Mouse (Mus musculus): ENCODE measurements around the gene Elmo1. TPM values are rescaled to one million over a fixed set of nuclear protein-coding genes. Genes with fewer than 3 reads are reported as not detected.
A peak's percentile ranks its signal among the peaks of the same experiment; 100 is the strongest.

Elmo1 gene
- polyA plus RNA-seq, 1 experiment from 2014 or later, result 34.9 TPM

GRCm38 (mm10) chr13:20327064-20327463 is 236.7 kb downstream of the Elmo1 start:
- 95% methylated on average over 4 of the region's 4 CpGs for WGBS
- Histone ChIP-seq H3K4me3 (no peak overlapping the region), H3K27ac (replicated peaks) (no peak overlapping the region), H3K4me2 (replicated peaks) (no peak overlapping the region), H3K9ac (replicated peaks) (no peak overlapping the region), H3K4me1 (no peaks in the 10 kb centered on the region), H3K9me3 (no peaks in the 10 kb centered on the region), H3K27me3 (no peaks in the 10 kb centered on the region), H3K36me3 (no peaks in the 10 kb centered on the region)
- no peak for ATAC-seq (replicated peaks)

GRCm38 (mm10) chr13:20327975-20328374 is 237.6 kb downstream of the Elmo1 start:
- H3K27me3 ChIP-seq, result no peaks in the 10 kb centered on the region
- no peak overlapping the region for H3K4me3 ChIP-seq
- H3K9me3 ChIP-seq, result no peaks in the 10 kb centered on the region
- H3K36me3 ChIP-seq, result no peaks in the 10 kb centered on the region
- no peak for ATAC-seq (replicated peaks)
- H3K4me1 ChIP-seq, result no peaks in the 10 kb centered on the region
- WGBS, result 51% methylated on average over 3 of the region's 3 CpGs
- no peak overlapping the region for H3K4me2 ChIP-seq (replicated peaks)
- H3K27ac ChIP-seq (replicated peaks), result no peak overlapping the region
- no peak overlapping the region for H3K9ac ChIP-seq (replicated peaks)

DNA sequence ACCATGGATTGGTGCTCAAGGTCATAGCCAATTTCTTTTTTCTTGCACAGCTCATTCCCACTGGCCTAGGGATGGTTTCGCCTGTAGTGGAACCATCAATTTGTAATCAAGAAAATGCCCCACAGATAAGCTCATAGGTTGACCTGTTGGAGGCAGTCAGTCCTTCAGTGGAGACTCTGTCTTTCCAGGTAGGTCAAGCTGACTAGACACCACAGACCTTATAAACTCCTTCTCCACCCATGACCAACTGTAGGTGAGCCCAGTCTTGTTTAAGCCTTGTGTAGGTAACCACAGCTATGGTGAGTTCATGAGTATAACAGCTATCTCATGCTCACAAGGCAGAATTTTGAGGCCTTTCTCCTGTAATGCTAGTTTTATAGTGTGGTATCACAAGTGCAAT is 238.3 kb downstream of the Elmo1 start:
- Histone ChIP-seq H3K9ac (replicated peaks) (no peak overlapping the region), H3K4me1 (no peaks in the 10 kb centered on the region), H3K9me3 (no peaks in the 10 kb centered on the region), H3K27me3 (no peaks in the 10 kb centered on the region), H3K4me2 (replicated peaks) (no peak overlapping the region), H3K27ac (replicated peaks) (no peak overlapping the region), H3K4me3 (no peak overlapping the region), H3K36me3 (no peaks in the 10 kb centered on the region)
- WGBS, result 95% methylated on average over 1 of the region's 1 CpGs
- ATAC-seq (replicated peaks), result no peak

- H3K27ac ChIP-seq (replicated peaks), result 0 out of 2 replicates have a peak overlapping the region, but pooled peaks have one; percentile 23
- H3K4me3 ChIP-seq, result no peak overlapping the region
- H3K4me2 ChIP-seq (replicated peaks), result no peak overlapping the region
- WGBS, result 80% methylated on average over 7 of the region's 7 CpGs
- ATAC-seq (replicated peaks), result no peak; the same call in 1 of the 2 replicates
- H3K4me1 ChIP-seq, result no peaks in the 10 kb centered on the region
- no peaks in the 10 kb centered on the region for H3K27me3 ChIP-seq
- no peak overlapping the region for H3K9ac ChIP-seq (replicated peaks)
- H3K9me3 ChIP-seq, result no peaks in the 10 kb centered on the region
- H3K36me3 ChIP-seq, result no peaks in the 10 kb centered on the region
Observed at GRCm38 (mm10) chr13:20330954-20331353, 240.6 kb downstream of the Elmo1 start.

DNA sequence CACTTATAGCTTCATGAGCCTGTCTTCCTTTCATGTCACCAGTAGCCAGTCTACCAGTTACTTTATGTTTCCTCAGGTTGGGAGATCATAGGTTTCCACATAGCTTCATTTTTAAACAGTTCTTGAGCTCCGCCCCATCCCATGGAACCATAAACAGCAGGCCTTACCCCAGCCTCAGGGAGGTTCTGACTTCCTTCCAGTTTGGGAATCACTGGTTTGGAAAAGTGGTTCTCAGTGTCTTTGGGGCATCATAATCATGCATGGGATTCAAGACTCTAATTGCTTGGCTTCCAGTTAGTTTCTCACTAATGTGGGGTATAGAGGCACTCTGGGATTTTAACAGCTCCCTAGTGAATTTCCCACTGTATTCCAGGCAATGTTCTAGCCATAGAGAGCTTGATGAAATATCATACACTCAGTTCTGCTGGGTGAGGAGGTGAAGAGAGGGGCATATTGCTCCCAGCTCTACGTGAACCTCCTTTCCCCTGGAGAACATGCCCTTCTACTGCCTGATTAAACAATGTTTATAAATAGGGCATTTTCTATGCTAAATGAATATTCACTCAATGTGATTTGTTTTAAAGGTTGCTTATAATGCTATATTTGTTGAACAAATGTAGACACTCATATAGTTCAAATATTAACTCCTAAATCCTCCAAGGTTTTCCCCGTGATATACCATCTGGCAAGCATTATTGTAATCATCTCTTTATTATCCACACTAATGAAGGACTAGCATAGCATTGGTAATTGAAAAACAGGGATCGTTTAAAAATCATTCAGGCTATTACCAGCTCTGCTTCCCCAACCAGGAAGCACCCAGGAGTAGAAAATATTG is 244.9 kb downstream of the Elmo1 start:
- Histone ChIP-seq H3K9ac (replicated peaks) (no peak overlapping the region), H3K4me3 (no peak overlapping the region), H3K4me1 (no peaks in the 10 kb centered on the region), H3K9me3 (no peaks in the 10 kb centered on the region), H3K4me2 (replicated peaks) (no peak overlapping the region), H3K36me3 (no peaks in the 10 kb centered on the region), H3K27ac (replicated peaks) (no peak overlapping the region), H3K27me3 (no peaks in the 10 kb centered on the region)
- ATAC-seq (replicated peaks), result no peak
- 66% methylated on average over 4 of the region's 4 CpGs for WGBS

DNA sequence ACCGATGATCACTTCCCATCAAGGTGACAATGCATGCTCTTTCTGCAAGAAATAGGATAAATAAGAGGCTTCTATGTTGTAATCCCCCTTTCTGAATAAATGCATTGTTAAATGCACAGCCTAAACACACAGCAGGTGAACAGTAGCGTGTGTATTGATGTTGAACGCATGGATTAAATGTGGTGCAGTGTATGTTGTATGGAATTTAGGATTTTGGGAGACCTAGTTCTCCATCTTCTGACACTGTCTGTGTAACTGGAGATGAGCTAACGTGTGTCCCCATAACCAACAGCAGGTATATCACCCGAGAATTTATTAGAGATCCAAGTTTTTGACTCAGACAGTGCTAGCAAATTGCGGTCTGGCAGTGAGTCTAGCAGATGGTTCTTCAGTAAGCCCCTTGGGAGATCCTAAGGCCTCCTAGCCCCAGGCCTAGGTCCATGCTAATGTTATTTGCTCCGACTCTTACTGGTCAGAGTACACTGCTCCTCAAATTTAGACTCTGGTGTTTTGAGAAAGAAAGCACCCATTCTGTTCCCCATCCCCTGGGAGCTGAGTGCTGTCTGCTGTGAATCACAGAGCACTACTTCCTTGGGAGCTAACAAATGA is 245.6 kb downstream of the Elmo1 start:
- WGBS, result 74% methylated on average over 7 of the region's 7 CpGs
- H3K9ac ChIP-seq (replicated peaks), result no peak overlapping the region
- H3K27me3 ChIP-seq, result no peaks in the 10 kb centered on the region
- no peak overlapping the region for H3K4me2 ChIP-seq (replicated peaks)
- no peaks in the 10 kb centered on the region for H3K9me3 ChIP-seq
- no peak for ATAC-seq (replicated peaks)
- H3K4me3 ChIP-seq, result no peak overlapping the region
- H3K27ac ChIP-seq (replicated peaks), result no peak overlapping the region
- no peaks in the 10 kb centered on the region for H3K36me3 ChIP-seq
- no peaks in the 10 kb centered on the region for H3K4me1 ChIP-seq

- no peak overlapping the region for H3K9ac ChIP-seq (replicated peaks)
- no peak overlapping the region for H3K4me2 ChIP-seq (replicated peaks)
- no peaks in the 10 kb centered on the region for H3K27me3 ChIP-seq
- H3K36me3 ChIP-seq, result no peaks in the 10 kb centered on the region
- no peak overlapping the region for H3K4me3 ChIP-seq
- no peak for ATAC-seq (replicated peaks)
- no peak overlapping the region for H3K27ac ChIP-seq (replicated peaks)
- H3K9me3 ChIP-seq, result no peaks in the 10 kb centered on the region
- WGBS, result 94% methylated on average over 3 of the region's 3 CpGs
- H3K4me1 ChIP-seq, result no peaks in the 10 kb centered on the region
Observed at GRCm38 (mm10) chr13:20342881-20343280, 252.5 kb downstream of the Elmo1 start.

DNA sequence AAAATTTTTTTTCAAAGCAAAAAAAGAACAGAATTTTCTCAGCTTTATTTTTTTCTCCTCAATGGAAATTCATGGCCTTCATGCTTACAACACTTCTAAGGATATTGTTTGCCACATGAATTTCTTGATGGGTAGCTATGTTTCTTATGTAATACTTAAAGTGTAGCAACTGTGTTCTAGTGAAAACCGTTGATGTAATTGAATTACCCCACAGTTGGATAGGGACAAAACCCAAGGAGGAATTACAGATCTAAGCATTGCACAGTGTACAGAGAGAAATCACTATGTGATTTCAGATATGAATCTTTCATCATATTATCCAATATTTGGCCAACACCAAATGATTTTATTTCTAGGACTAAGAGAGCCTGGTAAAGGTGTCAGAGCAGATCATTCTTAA is 259.4 kb downstream of the Elmo1 start:
- Histone ChIP-seq H3K4me2 (replicated peaks) (no peak overlapping the region), H3K9ac (replicated peaks) (no peak overlapping the region), H3K27ac (replicated peaks) (no peak overlapping the region), H3K36me3 (no peaks in the 10 kb centered on the region), H3K4me3 (no peak overlapping the region), H3K27me3 (no peaks in the 10 kb centered on the region), H3K9me3 (no peaks in the 10 kb centered on the region), H3K4me1 (peaks cover 22% of the 10 kb centered on the region)
- ATAC-seq (replicated peaks), result no peak
- WGBS, result 86% methylated on average over 1 of the region's 1 CpGs

DNA sequence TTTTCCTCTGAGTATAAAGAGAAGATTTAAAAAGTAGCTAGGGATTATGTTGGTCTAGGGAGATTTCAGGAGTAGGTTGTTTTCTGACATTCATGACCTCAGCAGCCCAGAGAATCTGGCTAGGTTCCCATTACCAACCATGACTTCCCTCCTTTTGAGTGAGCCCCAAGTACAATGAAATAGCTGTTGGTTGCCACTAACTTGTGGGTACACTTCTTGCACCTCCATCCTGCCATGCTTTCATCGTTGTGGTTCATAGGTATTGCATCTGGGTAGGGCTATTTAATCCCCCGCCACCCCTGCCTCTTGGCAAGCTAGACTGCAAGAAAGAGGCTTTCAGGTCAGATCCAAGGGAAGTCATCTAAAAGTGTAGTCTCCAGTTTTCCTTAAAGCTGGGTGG is 262.2 kb downstream of the Elmo1 start:
- H3K27ac ChIP-seq (replicated peaks), result peak overlapping the region; percentile 94
- no peak overlapping the region for H3K9ac ChIP-seq (replicated peaks)
- H3K36me3 ChIP-seq, result no peaks in the 10 kb centered on the region
- 91% methylated on average over 2 of the region's 2 CpGs for WGBS
- no peak for ATAC-seq (replicated peaks)
- no peaks in the 10 kb centered on the region for H3K9me3 ChIP-seq
- no peaks in the 10 kb centered on the region for H3K27me3 ChIP-seq
- H3K4me2 ChIP-seq (replicated peaks), result no peak overlapping the region
- no peak overlapping the region for H3K4me3 ChIP-seq
- peaks cover 30% of the 10 kb centered on the region for H3K4me1 ChIP-seq

DNA sequence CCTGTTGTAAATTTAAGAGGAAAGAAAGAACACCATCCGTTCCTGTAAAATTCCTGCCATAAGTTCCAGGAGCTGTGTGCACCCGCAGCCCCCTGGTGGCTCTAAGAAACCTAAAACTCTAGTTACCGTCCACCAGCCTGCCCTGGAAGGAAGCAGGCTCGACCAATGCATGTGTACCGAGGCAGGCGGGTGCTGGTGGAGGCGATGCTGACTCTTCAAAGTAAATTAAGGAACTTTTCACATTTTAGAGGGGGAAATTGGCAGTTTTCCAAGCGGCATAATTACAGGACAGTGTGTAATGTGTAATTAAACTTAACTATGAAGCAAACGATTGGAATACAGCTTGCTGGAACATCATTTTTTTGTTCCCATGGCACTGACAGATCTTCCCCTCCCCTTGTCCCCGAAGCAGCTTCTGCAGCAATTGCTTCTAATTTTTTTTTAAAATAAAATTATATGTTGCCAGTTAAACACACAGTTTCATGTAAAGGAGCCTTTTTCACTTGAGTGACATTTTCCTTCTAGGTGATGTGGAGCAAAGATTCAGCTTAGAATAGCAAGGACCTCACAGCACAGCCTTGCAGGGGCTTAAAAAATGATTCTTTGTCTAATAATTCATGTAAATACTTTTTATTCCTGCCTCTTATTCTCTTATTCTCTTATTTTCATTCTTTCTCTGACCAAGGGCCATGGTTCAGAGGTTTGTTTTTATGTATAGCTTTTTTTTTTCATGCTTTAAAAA is 263.6 kb downstream of the Elmo1 start:
- Histone ChIP-seq H3K27me3 (no peaks in the 10 kb centered on the region), H3K9ac (replicated peaks) (no peak overlapping the region)
- WGBS, result 8% methylated on average over 10 of the region's 10 CpGs

DNA sequence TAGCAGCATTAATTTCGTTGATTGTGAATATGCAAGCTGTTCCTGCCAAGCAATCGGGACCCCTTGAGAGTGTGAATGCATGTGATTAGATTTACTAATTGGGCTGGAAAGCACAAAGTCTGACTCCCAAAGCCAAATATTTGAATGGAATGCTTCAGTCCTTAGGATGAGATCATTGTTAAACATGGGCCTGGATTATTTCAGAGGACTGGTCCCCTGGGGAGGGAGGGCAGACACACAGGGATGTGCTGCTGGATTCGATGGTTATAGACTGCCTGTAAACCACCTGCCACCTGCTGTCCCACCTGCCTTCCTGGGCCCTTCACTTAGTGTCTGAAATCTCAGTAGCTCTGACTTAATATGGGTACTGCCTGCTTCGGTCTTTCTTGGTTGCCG is 264.2 kb downstream of the Elmo1 start:
- no peaks in the 10 kb centered on the region for H3K36me3 ChIP-seq
- H3K9ac ChIP-seq (replicated peaks), result no peak overlapping the region
- H3K4me3 ChIP-seq, result no peak overlapping the region
- peak; percentile 90 for ATAC-seq (replicated peaks)
- no peaks in the 10 kb centered on the region for H3K27me3 ChIP-seq
- H3K4me2 ChIP-seq (replicated peaks), result peak overlapping the region; percentile 32; the same call in 1 of the 2 replicates
- 0% methylated on average over 5 of the region's 5 CpGs for WGBS
- no peaks in the 10 kb centered on the region for H3K9me3 ChIP-seq
- H3K4me1 ChIP-seq, result peaks cover 30% of the 10 kb centered on the region
- H3K27ac ChIP-seq (replicated peaks), result peak overlapping the region; percentile 94

More for the DNA sequence above, 263.6 kb downstream of the Elmo1 start:
- no peaks in the 10 kb centered on the region for H3K36me3 ChIP-seq
- H3K4me2 ChIP-seq (replicated peaks), result peak overlapping the region; percentile 32
- H3K9me3 ChIP-seq, result no peaks in the 10 kb centered on the region
- peaks cover 30% of the 10 kb centered on the region for H3K4me1 ChIP-seq
- 0 out of 2 replicates have a peak overlapping the region, but pooled peaks have one; percentile 1 for H3K4me3 ChIP-seq
- ATAC-seq (replicated peaks), result peak; percentile 86
- peak overlapping the region; percentile 94 for H3K27ac ChIP-seq (replicated peaks)

- Histone ChIP-seq H3K4me2 (replicated peaks) (no peak overlapping the region), H3K36me3 (no peaks in the 10 kb centered on the region), H3K27ac (replicated peaks) (no peak overlapping the region), H3K4me3 (no peak overlapping the region), H3K27me3 (no peaks in the 10 kb centered on the region), H3K4me1 (no peaks in the 10 kb centered on the region), H3K9ac (replicated peaks) (no peak overlapping the region), H3K9me3 (no peaks in the 10 kb centered on the region)
- no peak for ATAC-seq (replicated peaks)
- 89% methylated on average over 2 of the region's 2 CpGs for WGBS
Observed at GRCm38 (mm10) chr13:20362541-20362940, 272.1 kb downstream of the Elmo1 start.

Data from forebrain, embryonic 15.5 days (tissue).